Mouse (Mus musculus): ENCODE measurements around the gene Fbrsl1. TPM values are rescaled to one million over a fixed set of nuclear protein-coding genes. Genes with fewer than 3 reads are reported as not detected.
A peak's percentile ranks its signal among the peaks of the same experiment; 100 is the strongest.
"Not testable (repeated sequence)": the region's sequence is repeated elsewhere in the genome, so short reads cannot be mapped to it uniquely, and the experiment has no call there.

Gene Fbrsl1
- total RNA-seq, 2 experiments from 2014 or later = 12.3 to 25.6 TPM

DNA sequence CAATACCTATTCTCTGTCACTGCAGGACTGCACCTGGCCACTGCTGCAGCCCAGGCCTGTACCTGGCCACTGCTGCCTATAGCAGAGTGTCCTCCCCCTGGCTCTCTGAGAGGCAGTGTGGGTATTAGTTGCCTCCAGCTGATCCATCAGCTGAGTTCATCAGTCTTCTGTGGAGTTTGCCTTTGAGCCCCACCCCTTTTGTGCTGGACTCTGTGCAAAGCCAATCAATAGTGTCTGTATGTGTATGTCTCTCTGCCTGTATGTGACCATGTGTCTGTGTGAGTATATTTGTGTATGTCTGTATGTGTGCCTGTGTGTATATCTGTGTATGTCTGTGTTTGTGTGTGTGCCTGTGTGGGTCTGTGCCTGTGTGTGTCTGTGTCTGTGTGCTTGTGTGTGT is 7.0 kb upstream of the Fbrsl1 start:
- ATAC-seq (ENCODE audit: poor library complexity, severe bottlenecking) = no peak

DNA sequence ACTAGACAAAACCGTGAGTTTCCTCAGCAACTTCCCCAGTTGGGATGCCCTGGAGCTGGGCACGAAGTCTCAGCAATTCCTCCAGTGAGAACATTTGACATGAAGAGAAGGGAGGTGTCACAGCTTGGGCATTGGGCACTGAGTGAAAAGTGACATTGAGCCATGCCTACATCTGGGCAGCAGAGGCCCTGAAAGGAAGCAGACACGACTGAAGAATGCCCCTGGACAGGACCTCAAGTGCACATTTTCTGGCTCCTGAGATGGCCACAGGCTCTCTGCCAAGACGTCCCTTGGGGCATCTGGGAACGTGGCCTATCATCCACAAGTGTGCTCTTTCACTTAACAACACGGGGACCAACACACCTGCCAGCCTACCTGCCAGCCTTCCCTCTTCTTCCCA is 991 bp upstream of the Fbrsl1 start:
- no peak for ATAC-seq (ENCODE audit: poor library complexity, severe bottlenecking)

DNA sequence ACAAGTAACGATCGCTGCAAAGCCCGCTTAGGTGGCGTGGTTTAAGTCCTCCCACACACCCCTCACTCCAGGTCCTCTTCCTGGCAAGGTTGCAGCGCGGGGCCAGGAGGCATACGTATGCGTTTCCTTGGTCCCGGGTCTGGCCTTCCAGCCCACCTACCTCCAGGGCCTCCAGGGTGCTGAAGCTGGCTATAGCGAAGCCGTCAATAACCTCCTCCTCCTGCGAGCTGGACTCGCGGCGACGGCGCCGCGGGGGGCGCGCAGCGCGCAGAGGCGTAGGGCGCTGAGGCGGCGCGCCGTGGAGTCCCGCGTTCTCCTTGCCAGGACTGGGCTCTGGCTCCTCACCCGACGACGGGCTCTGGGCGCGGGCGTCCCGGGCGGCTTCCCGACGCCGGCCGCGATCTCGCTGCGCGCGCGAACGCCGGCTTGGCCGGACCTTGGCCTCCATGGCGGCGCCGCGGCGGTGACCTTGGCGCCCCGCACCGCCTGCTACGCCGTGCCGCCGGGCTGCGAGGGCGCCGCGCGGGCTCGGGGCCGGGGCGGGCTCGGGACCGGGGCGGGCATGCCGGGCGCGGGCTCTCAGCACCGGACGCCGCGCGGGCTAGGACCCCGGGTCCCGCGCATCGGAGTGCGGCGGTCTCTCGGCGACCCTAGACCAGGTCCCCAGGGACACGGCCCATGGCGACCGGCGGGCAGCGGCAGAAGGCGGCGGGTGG is 425 bp downstream of the Fbrsl1 start:
- peak; percentile 6 for ATAC-seq (ENCODE audit: poor library complexity, severe bottlenecking)

DNA sequence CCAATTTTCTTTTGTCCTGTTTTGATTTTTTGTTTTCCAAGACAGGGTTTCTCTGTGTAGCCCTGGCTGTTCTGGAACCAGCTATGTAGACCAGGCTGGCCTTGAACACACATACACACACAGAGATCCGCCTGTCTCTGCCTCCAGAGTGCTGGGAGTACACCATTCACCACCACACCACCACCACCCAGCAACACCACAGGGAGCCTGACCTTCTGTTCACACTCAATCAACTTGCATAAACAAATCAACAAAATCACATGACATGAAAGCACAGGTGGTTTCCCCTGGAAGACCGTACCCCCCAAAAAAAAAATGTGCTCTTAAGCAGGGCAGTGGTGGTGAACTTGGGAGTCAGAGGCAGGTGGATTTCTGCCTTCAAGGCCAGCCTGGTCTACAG is 3.8 kb downstream of the Fbrsl1 start:
- no peak for ATAC-seq (ENCODE audit: poor library complexity, severe bottlenecking)

DNA sequence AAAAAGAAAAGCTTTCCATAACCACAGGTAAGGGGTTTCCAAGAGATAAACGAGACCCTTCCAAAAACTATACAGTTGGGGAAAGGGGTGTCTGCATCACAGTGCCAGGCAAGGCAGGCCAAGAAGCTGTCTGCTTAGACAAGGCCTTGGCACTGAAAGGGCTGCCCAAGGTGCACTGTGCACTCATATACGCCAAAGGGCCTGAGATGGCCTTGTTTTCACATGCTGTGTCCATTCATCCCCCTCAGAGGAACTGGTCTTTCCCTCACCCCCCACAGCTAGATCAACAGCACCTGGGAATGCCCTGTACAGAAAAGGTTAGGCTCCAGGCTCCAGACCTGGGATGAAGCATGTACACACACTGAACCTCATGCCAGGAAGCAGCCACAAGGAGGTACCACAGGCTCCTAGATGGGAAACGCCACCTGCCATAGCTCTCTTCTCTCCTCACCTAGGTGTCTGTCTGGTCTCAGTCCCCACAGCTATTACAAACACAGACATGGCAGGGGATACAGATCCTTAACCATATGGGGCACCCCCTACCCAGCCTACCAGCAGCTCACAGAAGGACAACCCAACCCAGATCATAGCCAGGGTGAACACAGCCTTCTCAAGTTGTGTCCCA is 5.2 kb downstream of the Fbrsl1 start:
- no peak for ATAC-seq (ENCODE audit: poor library complexity, severe bottlenecking)

DNA sequence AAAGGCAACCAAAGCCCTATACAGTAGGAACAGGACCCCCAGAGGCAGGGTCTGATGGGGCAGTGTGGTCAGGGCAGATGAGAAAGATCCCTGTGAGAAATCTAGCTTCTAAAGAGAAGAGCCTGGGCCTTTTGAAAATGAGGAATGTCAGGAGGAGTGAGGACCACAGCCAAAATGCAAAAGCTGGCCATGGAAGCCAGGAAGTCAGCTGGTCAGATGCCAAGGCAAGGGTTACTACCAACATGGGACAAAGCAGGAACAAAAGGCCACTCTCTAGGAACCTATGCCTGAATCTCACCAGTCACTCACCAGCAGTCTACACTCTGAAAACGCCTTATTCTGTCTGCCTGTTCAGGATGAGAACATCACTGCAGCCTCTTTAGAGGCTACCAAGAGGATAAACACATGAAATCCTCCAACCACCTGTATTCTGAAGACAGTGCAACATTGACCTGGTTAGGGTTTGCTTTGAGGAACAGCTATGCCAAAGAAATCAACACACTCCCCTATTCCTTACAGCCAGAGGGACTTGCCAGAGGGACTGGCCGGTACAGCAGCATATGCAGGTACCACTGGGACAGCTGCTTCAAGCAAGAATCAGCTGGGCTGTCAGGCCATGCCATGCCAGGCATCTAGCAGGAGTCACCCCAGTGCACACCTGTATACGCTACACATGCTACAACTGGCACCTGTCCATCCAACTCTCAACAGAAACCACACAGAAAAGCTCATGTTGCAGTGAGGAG is 8.6 kb downstream of the Fbrsl1 start:
- ATAC-seq (ENCODE audit: poor library complexity, severe bottlenecking) = no peak

DNA sequence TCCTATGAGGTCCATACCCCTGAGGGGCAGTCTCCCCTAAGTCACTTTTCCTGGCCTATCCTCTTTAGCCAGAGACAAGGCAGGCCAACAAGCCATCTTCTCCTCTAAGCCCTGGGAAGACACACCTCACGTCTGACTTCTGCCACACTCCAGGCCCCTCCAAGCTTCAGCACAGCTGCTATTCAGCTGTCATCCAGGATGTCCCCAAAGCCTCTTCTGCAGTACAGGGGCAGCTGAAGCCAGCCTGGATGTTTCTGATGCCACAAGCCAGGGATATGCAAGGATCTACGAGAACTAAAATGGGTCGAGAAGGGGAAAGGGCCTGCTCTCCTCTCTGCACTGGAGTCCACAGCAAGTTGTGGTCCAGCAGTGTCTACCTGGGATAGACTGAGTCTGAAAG is 9.7 kb downstream of the Fbrsl1 start:
- ATAC-seq (ENCODE audit: poor library complexity, severe bottlenecking) = no peak

DNA sequence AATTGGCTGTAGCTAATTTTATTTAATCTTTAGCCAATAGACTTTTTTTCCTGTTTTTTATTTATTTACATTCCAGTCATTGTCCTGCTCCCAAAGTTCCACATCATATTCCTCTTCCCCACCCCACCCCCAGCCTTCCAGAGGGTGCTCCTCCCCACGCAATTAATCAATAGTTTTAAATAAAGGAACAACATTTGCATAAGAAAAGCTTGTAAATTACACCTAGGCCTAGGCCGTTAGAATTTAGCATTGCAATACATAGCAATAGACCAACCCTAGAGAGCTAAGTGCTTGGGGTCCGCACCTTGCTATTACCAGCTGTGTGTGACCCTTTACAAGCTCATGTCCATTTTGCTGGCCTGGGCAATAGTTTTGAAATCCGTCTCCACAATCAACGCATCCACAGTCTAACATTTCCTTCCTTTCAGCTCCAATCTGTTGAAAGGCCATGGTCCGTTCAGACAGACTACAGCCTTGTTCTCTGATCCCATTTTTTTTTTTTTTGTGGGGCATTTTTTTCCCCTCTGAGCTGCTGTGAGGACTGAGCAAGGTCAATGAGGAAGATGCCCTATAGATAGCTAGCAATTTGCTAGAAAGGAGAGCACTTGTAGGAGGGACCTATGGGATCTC is 10.6 kb downstream of the Fbrsl1 start:
- ATAC-seq (ENCODE audit: poor library complexity, severe bottlenecking) = no peak

DNA sequence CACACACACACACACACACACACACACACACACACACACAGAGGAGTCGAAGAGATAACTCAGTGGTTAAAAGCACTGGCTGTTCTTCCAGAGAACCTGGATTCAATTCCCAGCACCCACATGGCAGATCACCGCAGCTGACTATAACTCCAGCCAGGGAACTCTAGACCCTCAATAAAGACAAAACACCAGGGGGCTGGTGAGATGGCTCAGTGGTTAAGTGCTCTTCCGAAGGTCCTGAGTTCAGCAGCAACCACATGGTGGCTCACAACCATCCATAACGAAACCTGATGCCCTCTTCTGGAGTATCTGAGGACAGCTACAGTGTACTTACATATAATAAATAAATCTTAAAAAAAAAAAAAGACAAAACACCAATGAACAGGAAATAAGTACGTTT is 12.1 kb downstream of the Fbrsl1 start:
- not testable (repeated sequence) for ATAC-seq (ENCODE audit: poor library complexity, severe bottlenecking)

DNA sequence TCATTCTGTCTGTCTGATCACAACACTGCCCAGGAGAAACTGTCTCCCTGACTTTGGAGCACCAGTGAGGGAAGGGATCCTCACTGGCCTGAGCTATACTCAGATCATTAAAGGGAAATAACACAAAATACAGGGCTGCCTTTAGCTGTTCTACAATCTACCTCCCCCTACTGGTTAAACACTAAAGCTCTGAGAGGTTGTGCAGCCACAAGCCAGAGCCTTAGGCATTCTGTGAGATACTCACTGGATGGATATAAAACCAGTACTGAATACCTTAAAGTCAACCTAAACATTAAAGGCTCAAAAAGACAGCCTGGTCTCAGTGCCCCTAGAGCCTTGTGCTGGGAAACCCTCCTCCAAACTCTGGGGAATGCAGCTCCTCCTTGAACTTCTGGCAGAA is 13.5 kb downstream of the Fbrsl1 start:
- ATAC-seq (ENCODE audit: poor library complexity, severe bottlenecking) = peak; percentile 53

DNA sequence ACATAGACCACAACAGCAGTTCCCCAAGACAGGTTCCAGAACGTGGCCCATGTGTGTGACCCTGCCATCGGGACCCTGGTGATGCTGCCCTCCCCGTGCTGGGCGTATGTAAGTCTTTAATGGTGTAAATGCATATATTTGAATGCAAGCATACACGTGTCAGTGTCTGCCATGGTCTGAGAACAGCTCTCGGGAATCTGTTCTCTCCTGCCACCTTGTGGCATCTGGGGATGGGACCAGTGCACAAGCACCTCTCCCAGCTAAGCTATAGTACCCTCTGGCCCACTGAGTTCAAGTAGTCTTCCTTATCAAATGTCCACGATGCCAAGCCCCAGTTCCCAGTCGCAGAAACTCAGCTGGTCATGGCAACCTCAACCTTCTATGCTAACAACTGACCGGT is 19.3 kb downstream of the Fbrsl1 start:
- peak; percentile 57; the same call in 1 of the 2 replicates for ATAC-seq (ENCODE audit: poor library complexity, severe bottlenecking)

DNA sequence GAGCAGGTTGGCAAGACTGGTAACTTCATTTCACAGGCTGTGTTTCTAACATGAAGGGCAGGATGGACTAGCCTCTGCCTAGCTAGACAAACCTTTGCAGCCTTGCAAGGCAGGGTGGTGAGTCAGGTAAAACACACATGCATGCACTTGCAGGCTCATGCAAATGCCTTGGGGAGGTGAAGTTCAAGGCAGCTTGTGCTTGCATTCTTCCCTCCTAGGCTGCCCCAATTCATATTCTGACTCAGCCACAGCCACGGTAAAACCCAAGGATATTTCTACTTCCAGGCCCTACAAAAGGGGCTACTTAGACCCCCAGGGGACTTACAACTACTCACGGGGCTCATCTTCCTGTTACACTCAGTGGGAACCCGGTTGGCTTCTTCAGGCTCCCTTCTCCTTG is 20.0 kb downstream of the Fbrsl1 start:
- ATAC-seq (ENCODE audit: poor library complexity, severe bottlenecking) = no peak

DNA sequence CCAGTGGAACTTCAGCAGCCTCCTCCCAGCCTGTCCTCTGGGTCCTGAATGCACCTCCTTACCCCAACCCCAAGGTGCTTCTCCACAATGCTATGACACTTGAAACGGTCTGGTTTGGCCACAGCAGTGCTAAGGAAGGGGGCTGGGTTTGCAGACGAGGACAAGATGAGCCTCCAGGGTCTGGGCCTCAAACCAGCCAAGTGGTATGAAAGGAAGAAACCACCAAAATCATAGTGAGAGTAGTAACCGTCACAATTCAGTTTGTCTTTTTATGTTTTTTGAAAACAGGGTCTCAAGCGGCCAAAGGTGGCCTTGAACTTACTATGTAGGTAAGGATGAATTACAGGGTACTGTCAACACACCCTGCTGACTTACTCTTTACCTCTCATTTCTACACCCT is 23.1 kb downstream of the Fbrsl1 start:
- ATAC-seq (ENCODE audit: poor library complexity, severe bottlenecking) = no peak

DNA sequence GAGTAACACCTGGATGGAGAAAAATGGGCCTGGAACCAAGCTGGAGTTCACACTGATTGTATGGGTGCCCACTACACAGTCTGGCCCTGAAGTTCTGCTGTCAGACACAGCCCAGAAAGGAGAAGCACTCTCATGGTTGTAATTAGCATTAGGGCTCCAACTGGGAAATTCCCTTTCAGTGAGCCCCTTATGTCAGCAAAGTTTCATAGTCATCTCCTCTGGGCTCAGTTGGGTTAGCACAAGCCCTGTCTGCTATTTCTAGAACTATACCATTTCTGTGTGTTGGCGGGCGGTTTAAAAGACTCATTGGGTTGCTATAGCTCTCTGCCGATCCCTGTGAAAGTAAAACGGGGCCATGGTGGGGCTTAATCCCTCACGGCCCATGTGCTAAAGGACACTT is 24.1 kb downstream of the Fbrsl1 start:
- no peak for ATAC-seq (ENCODE audit: poor library complexity, severe bottlenecking)

DNA sequence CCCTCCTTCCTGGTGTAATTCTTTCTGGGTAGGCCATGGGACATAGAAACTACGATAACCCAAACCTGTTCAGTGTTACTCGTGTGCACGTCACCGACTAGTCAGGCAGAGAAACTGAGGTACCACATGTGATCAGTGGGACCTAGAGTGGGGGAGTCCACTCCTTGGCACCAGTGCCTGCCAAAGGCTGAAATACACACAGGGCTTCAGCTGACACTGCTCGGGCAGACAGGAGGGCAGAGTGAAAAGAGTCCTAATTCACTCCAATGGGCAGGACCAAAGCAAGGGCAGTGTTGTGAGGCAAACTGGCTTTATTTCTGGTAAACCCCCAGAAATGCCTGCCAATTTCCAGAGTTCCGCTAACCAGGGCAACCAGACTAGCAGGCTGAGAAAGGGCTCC is 26.9 kb downstream of the Fbrsl1 start:
- ATAC-seq (ENCODE audit: poor library complexity, severe bottlenecking) = peak; percentile 9; the same call in 1 of the 2 replicates

DNA sequence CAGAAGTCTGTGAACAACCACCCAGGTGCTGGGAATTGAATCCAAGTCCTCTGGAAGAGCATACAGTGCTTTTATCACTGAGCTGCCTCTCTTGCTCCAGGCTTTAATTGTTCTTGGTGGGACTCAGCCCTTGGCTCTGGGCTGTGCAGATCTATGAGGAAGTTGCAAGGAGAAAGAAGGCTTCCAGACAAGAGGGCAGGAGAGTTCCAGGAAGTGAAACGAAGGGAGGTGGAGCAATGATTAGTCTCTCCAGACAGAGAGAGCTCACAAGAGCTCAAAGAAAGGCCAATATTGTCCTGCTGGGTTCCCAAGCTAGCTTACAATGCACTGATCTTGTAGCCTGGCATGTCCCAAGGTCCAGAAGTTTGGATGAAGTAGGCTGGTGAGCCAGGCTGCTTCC is 27.4 kb downstream of the Fbrsl1 start:
- peak; percentile 85 for ATAC-seq (ENCODE audit: poor library complexity, severe bottlenecking)

DNA sequence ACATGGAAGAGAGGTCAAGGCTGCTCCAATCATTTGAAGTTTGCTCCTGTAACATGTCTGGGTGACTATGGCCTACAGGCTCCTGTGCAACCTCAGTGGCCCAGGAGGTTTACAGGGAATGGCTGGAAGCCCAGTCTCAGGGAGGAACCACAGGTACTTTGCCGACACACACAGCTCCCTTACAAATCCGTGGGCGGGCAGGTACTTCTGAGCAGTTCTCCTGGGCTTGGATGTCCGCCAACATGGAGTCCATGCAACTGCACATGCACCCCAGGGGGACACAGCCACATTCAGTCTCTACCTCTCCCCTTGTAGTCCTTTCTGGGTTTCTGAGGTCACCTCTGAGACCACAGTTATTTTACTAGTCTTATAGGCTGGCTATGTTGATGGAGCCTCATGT is 28.1 kb downstream of the Fbrsl1 start:
- ATAC-seq (ENCODE audit: poor library complexity, severe bottlenecking) = no peak

DNA sequence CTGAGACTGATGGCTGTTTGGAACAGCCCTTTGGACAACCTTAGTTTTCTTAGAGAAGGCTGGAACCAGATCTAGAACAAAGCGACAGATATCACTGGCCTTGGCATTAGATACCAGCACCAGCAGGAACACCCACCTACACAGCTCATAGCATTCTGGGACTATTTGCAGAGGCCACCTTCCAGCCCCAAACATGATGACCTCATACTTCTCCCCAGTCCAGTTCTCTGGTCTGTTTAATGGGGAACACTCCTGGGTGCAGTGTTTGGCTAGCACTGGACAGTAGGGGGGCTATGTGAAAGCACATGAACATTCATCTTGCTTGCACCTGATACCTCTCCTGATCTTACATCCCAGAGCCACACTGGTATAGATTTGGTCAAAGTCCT is 29.8 kb downstream of the Fbrsl1 start:
- no peak for ATAC-seq (ENCODE audit: poor library complexity, severe bottlenecking)

DNA sequence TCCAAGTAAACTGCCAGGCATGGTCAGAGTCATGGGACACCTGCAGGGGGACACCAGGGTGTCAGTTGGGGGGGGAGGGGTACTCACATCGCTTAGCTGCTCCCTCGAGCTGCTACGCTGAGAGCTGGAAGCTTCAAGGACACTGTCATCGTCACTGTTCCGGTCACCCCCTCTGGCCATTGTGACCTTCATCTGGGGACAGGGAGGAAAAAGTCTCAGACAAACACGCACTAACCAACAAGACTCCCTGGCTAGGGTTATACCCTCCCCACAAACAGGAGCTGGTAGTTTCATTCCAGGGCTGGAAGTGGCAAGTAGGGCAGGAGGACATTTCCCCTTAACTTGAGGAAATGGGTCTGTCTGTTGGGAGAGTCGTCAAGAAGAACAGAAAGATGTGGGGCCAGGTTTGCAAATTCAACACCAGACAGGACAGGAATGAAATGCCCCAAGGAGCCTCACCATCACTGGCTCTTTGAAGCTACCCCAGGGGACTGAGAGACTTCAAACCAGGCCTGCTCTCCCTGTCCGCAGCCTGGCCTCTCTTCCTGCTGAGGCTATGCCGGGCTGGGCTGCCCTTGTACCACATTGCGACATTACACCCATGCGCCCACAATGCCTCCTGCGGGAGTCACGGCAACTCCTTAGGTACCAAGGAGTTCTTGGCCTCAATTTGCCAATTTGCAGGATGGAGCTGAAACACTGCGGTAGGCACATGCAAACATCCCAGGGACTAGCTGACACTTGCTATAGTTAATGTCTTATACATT is 30.4 kb downstream of the Fbrsl1 start:
- ATAC-seq (ENCODE audit: poor library complexity, severe bottlenecking) = no peak

DNA sequence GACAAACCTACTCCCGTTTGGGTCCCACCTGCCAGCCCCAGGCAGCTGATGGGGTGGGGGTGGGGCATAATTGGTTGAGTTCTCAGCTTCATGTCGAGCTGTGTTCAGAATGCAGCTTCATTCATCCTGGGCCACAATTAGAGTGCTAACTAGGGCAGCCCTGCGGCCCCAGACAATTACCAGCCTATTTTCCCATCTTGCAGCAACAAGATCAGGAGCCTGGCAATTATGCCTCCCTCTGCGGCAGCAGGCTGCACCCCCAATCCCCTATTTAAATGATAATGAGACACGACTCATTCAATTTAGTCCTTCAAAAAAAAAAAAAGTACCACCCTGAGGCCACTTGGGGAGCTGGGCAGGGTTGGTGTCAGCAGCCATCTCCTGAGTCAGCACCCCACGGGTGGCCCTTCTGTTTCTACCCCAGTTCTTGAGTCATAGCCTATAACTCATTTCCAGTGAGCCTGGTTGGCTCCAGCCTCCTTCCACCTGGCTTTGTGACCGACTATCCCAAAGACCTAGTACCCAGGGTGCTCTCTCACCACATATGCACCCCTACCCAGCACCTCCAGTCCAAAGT is 31.4 kb downstream of the Fbrsl1 start:
- ATAC-seq (ENCODE audit: poor library complexity, severe bottlenecking) = no peak
